Mouse (Mus musculus): ENCODE results near the gene Cbwd1.

Cbwd1 gene

DNA sequence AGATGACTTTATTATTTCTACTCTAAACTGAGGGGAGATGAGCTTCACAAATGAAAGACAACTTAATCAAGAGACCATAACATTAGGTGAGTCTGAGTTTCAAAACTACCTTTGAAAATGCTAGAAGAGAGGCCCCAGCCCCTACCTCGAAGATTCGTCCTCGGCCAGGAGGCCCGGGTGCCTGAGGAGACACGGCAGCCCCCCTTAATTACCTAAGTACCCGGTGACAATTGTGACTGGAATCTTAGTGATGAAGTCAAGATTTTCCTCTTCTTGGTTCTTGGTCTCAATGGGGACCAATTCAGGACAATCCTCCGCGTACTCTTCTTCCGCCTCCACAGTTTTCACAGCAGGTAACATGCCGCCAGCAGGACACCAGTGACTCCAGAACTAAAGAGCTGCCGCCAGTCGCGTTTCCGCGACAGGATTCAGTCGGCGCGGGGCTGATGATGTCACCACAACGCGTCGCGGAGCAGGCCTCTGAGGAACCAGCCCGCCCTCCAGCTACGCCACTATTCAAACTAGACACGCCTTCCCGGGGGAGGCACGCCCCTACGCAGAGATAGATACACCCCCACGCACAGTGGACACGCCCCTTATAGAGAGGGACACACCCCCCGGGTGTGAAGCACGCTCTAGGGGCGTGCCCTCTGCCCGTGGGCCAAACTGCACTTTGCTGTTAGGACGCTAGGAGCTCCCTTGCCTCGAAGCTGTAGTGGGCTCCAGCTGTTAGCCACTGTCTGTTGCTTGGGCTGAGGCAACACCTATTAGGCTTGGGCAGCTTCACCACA, at the start of gene Cbwd1:
Cbwd1 (minus strand) TSS at position 439 of the 791 bp plus-strand sequence.
- DNase-seq (ENCODE audit: low spot score), result peak; percentile 99

- DNase-seq (ENCODE audit: low spot score), result no peak
These were observed 47.1 kb upstream of the Cbwd1 start for GRCm38 (mm10) chr19:25008509-25008908.

DNA sequence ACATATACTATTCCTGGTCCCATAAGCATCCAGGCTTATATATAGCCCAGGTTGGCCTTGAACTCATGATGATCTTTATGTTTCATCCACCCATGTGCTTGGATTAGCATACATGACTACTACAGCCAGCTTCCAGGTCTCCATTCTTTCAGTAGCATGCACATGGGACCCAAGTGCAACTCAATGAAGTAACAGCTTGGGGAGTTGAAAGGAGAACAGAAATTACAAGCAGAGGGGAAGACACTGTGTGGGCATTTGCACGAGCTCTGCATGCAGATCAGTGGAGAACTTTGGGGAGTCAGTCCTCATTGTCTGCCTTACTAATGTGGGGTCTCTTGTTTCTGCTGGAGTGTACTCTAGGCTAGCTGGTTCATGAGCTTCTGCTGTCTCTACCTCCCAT, 45.3 kb upstream of the Cbwd1 start:
- no peak for DNase-seq (ENCODE audit: low spot score)

GRCm38 (mm10) chr19:25003810-25004209, 42.4 kb upstream of the Cbwd1 start:
- no peak for DNase-seq (ENCODE audit: low spot score)

DNA sequence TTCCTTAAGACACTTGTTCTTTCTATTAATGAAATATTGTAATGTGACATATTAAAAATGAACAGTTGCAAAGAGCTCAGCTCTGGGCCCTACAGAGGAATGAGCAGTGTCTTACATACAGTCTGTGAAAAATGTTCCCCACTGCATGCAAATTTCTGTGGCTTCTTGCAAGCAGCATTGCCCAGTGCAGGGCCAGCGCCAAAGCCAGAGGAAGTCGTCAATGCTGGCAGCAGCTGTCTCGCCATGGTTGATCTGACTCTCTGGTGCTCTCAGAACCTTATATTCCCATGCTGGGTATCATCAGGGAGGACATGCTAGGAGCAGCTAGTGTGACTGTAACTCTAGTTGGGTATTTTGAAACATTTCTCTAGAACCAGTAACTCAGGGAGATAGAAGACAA, 41.4 kb upstream of the Cbwd1 start:
- no peak for DNase-seq (ENCODE audit: low spot score)

- no peak for DNase-seq (ENCODE audit: low spot score)
These were observed 40.6 kb upstream of the Cbwd1 start for GRCm38 (mm10) chr19:25002032-25002431.

DNA sequence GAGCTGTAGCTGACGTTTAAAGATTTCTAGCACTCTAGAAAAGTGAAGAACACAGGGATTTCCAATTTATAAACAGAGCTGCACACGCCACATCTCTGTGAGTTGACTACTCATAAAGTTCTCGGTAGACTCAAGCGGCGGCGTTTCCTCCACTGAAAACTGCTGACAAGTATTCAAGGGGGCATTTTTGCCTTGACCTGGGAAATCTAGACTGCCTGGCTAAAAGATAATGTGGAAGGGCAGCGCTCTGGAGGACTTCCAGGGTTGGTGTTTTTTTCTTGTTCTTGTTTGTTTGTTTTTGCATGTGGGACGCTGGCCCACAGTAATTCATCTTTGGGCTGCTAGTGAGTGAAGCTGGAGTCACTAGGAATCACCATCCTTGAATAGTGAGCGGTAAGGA, 38.7 kb upstream of the Cbwd1 start:
- no peak for DNase-seq (ENCODE audit: low spot score)

DNA sequence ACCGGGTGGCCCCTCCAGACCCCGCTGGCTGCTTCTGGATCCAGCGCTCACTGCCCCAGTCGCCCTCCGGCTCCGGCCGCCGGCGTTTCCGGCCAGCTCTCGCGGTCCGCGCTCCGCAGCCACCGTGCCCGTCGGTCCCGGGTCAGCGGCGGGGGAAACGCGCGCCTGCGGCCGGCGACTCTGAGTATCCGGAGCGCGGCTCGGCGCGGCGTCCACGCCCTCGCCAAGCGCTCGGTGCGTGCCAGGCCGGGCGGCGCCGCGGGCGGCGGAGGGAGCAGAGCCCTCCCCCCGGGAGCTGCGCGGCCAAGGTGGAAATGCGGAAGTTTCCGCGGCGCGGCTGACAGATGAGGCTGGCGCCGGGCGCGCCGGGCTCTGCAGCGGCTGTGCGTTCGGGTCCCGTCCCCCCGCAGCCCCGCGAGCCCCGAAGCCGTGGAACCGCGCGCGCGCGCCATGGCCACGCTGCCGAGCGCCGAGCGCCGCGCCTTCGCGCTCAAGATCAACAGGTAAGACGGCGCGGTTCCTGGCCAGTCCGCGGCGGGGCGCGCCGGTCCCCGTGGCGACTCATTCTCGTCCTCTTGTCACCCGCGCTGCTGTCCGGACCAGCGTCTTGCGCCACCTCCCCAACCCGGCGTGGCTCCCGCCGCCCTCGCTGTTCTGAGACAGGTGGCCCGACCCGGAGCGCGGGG, 37.9 kb upstream of the Cbwd1 start, which contains the start of gene Dock8:
Dock8 (plus strand) TSS at position 334 of the 686 bp plus-strand sequence.
- peak; percentile 61 for DNase-seq (ENCODE audit: low spot score)

DNA sequence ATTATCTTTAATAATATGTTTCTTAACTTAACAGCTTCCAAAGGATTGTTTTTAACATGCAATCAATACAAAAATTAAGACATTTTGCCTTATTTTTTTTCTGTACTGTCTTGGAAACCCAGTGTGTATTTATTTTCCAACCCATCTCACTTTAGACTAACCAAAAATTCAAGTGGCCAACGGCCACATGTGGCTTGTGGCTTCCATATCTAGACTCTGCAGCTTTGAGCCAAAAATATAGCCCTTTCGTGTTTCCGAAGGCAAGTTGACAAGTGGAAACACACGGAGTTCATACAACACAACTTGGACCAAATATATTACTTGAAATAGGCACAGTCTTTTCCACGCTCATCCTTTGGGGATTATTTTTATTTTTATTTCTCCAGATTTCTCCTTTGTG, 37.2 kb upstream of the Cbwd1 start:
- no peak for DNase-seq (ENCODE audit: low spot score)

DNA sequence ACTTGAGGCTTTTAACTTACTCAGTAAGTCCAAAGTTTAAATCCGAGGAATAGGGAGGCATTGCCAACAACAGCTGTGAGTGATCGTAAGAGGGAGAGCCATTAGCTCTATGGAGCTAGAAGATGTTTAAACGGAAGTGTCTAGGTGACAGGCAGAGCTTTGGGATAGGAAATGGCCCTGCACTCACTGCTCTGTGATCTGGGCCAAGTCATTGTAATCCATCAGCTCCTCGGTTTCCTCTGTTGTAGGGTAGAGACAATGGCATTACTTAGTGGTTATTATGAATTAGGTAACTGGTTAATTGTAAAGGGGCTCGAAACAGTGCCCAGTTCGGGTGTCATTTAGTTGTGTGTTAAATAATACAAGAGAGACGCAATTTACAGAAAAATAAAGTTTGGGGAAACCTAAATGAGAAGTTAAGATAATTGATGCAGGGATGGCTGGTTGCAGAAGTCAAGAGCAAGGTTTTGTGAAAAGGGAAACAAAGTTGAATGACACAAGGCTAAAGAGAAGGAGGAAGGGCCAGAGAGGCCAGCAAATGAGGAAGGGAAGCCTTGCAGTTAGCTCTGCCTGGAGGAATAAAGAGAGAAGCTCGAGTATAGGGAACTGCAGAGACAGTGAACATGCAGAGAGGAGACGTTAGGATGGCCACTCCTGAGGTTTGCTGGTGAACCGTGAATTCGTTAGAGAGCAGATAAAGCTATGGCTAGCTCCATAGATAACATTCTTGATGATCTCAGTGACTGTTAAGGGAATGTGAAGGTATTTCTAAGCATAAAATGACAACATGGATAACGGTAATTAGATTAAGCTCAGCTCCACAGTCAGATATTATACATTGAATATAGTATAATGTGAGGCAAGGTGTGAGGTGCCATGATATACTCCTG, 35.6 kb upstream of the Cbwd1 start:
- no peak for DNase-seq (ENCODE audit: low spot score)

DNA sequence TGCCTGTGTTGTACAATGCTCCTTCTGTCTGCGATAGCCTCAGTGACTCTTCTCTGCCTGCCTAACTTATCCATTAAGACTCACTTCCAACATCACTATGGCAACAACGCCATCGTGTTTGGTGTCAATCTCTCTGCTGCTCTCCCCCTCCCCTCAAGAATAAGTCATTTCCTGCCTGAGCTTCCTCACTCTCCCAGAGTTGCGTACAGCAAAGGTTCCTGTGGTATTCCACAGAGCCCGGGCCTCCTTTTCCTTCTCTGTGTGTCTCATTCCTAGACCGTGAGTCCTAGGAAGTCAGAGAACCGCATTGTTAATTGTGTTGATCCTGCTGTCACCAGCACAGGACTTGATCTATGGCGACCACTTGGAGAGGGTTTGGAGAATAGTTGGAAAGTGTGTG, 33.5 kb upstream of the Cbwd1 start:
- DNase-seq (ENCODE audit: low spot score), result no peak

DNA sequence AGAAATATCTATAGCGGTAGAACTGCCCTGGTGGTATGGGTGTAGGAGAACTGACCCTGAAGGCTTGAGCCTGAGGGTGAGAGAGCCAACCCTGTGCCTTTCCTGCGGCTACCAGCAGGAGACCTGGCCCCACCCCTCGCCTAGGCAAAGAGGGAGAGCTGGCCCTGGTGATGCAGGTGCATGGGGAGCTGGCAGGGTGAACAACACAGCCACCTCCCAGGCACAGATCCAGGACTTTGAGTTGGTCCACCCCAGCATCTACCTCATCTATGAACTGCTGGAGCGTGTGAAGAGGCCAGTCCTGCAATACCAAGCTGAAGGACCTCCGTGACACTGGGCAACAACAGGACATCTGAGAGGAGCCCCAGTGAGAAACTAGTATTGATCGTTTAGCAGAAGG, 32.1 kb upstream of the Cbwd1 start:
- DNase-seq (ENCODE audit: low spot score), result no peak

GRCm38 (mm10) chr19:24990138-24990822, 28.9 kb upstream of the Cbwd1 start:
- DNase-seq (ENCODE audit: low spot score), result no peak

GRCm38 (mm10) chr19:24988831-24989230, 27.4 kb upstream of the Cbwd1 start:
- DNase-seq (ENCODE audit: low spot score), result no peak

GRCm38 (mm10) chr19:24987355-24987754, 25.9 kb upstream of the Cbwd1 start:
- DNase-seq (ENCODE audit: low spot score), result no peak

DNA sequence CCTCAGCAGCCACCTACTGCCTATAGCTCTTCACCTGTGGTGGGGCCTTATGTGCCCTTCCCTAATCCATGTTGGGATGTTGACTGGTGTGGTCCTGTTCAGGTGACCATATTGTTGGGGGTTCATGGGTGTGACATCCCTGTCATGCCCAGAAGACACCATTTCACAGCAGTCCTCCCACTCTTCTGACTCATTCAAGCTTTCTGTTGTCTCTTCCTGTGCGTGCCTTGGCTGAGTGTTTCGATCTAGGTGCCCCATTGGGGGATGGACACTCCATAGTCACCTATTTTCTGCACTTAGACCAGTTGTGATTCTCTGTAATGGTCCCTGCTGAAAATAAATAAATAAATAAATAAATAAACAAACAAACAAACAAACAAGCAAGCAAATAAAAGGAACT, 23.6 kb upstream of the Cbwd1 start:
- DNase-seq (ENCODE audit: low spot score), result no peak

GRCm38 (mm10) chr19:24983857-24984498, 22.6 kb upstream of the Cbwd1 start:
- DNase-seq (ENCODE audit: low spot score), result no peak

GRCm38 (mm10) chr19:24983050-24983449, 21.6 kb upstream of the Cbwd1 start:
- no peak for DNase-seq (ENCODE audit: low spot score)

- DNase-seq (ENCODE audit: low spot score), result peak; percentile 37
These were observed 19.9 kb upstream of the Cbwd1 start for GRCm38 (mm10) chr19:24981294-24981693.

- DNase-seq (ENCODE audit: low spot score), result no peak
These were observed 17.7 kb upstream of the Cbwd1 start for GRCm38 (mm10) chr19:24978852-24979842.
